Mouse (Mus musculus) ovary, adult 18-20 months (tissue): ENCODE measurements around the gene BB287469.
"Not testable (repeated sequence)": the region's sequence is repeated elsewhere in the genome, so short reads cannot be mapped to it uniquely, and the experiment has no call there.

Source experiments
- DNase-seq: peaks from one replicate; pipeline ENCODE4 v3.0.0; 2022; ENCODE audit warnings: low spot score, mixed read lengths

BB287469 gene

DNA sequence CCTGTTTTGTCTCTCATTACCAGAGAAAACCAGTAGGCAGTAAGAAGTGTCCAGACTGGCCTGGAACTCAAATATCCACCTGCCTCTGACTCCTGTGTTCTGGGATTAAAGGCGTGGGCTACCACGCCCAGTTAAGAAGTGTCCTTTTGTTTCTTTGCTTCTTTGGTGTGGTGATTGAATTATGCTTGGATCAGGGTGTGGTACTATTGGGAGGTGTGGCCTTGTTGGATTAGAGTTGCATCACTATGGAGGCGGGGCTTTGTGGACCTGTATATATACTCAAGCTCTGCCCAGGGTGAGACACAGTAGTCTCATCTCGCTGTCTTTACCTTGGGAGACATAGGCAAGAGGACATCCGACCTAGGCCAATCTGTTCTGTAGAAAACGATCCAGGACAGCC is at the start of gene BB287469:
TSS of gene BB287469 (plus strand) at position 301 of the 400 bp plus-strand sequence.
- DNase-seq, result not testable (repeated sequence)

DNA sequence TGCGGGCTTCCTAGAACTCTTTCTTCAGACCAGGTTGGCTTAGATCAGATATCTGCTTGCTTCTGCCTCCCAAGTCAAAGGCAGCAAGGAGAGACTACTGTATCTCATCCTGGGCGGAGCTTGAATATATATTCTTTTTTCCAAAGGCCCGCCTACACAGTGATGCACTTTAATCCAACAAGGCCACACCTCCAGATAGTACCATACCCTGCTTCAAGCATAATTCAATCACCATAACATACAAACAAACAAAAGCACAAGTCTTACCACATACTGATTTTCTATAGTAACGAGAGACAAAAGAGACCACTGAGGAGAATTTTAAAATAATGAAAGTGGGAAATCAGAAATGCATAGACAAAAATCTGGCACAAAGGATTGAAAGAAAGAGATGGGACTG is 40.7 kb upstream of the BB287469 start, which contains the start of gene Gm21319:
TSS of gene Gm21319 (minus strand) at position 101 of the 400 bp plus-strand sequence.
- not testable (repeated sequence) for DNase-seq

DNA sequence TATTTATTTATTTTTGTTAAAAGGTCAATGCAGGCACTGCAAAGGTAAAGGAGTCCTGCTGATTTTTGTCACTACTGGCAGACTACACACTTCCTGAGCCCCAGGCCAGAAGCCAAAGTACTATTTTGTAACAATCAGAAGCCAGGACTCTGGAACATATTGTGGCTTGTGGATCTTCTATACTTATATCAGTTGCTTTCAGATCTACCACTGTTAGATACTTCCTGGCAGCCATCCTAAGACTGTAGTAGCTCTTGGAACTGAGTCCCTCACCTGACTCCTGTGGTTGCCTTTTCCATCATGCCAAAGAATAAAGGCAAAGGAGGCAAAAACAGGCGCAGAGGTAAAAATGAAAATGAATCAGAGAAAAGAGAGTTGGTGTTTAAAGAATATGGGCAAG is 21.2 kb upstream of the BB287469 start, which contains the start of gene Gm21936:
TSS of gene Gm21936 (plus strand) at position 301 of the 400 bp plus-strand sequence.
- not testable (repeated sequence) for DNase-seq

DNA sequence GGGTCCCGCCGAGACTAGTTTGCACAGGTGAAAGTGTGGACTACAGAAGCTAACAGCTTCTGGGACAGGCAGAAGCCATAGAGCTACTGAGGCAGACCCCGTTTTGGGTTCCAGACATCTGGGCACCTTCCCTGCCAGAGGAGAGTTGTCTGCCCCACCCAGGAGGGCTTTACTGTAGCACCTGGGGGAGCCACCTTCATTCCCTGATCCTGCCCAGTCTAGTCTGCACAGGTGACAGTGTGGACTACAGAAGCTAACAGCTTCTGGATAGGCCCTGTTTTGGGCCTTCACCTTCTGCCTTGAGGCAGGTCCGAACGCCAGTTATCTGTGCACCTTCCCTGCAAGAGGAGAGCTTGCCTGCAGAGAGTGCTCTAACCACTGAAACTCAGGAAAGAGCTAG is 18.4 kb upstream of the BB287469 start:
- not testable (repeated sequence) for DNase-seq

DNA sequence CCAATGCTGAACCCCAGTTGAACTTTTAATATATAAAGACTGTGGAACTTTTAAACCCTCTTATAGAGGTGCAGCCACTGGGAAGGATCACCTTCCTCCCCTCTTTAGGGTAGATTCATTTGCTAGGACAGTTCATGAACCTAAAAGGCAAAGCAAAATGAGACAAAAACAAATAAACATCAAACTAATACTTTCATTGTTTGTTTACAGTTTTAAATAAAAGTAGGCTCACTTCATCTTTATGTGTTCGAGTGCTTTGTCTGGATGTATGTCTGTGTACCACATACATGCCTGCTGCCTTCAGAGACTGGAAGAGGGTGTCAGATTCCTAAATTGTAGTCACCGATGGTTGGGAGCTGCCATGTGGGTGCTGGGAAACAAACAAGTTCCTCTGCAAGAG is 25.9 kb downstream of the BB287469 start, which contains the start of gene Gm2001:
TSS of gene Gm2001 (minus strand) at position 101 of the 400 bp plus-strand sequence.
- not testable (repeated sequence) for DNase-seq

DNA sequence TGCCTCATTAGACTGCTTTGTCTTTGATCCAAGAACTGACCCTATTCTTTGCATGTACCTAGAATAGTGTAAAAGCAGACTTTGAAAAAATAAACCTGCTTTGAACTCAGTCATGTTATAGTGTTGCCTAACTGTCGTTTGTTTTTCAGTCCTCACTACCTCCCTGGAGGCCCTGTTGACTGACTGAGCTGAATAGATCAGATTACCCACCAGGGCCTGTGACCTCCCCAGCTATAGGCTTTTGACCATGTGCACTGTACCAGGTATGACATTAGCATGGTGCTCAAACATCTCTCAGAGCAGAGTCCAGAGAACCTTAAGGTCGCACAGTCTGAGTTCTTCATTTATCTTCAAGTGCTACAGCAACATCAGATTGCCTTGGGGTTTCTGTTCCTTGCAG is 34.3 kb downstream of the BB287469 start:
- DNase-seq, result not testable (repeated sequence)

DNA sequence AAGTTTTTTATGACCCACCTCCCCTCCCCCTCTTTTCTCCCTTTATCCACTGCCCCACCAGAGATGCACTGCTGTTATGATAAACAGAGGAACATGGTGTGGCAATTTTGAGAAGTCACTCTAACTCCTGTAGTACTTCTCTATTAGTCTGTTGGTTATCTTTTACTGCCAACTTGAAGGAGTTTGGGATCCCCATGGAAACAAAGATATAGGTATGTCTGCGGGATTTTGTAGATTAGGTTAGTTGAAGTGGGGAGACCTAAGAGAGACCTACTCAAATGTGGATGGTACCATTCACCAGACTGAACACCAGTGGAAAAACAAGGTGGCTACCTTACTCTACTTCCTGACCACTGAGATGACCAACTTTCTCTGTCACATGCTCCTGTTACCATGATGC is 39.7 kb downstream of the BB287469 start:
- not testable (repeated sequence) for DNase-seq

DNA sequence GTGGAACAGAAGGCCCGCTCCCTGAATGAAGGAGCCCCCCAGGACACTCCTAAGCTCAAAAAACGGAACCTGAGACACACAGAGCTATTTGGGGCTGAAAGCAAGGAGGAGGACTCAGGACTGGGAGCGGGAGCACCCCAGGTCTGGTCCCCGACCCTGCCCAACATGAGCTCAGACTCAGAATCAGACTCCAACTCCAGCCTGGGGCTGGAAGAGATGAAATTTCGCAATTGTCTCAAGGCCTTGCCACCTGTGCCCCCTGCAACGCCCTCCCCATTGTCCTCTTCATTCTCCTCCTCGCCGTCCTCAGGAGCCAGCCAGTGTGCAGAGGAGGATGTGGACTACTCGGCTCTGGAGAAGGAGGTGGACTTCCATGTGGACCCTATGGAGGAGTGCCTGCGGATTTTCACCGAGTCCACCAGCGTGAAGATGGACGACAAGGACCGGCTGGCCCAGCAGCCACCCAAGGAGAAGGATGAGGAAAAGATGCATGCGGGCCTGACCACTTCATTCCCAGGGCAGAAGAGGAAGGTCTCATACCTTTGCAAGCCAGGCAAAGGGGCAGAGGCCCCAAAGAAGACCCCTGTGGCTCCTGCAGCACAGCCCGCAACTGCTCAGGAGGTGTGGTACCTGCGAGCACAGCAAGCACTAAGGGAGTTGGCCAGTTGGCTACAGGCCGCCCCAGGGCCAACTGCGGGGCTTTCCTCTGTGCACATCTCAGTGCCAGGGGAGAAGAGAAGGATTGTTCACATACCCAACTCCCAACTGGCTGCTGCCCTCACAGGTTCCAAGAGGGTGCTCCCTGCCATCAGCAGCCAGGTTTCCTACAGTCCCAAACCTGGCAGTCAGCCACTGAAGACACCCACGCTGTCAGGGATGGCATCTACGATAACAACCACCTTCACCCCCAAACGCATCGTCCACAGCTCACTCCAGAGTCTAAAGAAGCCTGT is 45.6 kb downstream of the BB287469 start:
- peak; percentile 5 for DNase-seq

DNA sequence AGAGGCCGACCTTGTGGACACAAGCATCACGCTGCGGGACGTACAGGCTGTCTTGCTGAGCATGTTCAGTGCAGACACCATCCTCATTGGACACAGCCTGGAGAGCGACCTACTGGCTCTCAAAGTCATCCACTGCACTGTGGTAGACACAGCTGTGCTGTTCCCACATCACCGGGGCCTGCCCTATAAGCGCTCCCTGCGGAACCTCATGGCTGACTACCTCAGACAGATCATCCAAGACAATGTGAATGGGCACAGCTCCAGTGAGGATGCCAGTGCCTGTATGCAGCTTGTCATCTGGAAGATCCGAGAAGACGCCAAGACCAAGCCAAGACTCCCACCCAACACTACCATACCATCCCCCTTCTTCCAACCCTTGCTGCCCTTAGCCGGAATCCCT is 47.3 kb downstream of the BB287469 start:
- not testable (repeated sequence) for DNase-seq

DNA sequence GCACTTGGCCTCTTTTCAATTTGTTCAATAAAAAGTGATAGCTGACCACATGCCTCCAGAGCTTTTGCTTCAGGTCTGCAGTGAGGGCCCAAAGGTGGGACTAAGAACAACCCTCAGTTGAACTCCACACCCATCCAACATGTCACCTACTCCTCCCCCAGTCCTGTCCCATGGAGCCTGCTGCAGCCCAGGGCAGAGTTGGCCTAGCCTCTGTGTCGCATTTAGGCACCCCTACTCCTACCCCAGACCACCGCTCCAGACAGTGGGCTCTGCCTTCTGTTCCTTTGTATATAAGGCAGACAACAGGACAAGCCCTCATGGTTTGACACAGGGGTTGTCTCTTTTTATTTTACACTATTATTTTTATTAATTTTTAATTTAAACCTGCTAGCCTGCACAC is 47.7 kb downstream of the BB287469 start:
- not testable (repeated sequence) for DNase-seq
